Mouse (Mus musculus) leukemia stem cell, adult 10-12 weeks (primary cell): Measurements from ENCODE around the gene Cox5b. TPM values are rescaled to one million over a fixed set of nuclear protein-coding genes. Genes with fewer than 3 reads are reported as not detected.

ENCODE experiments used
- polyA plus RNA-seq: library from polyadenylated mRNA; stranded (reverse); fragments of >175 nt; gene quantifications from 2 replicates; pipeline ENCODE4 v1.2.3, GENCODE M21; 2012; ENCODE audit warnings: low replicate concordance

Cox5b gene
- 890 and 1,069 TPM in 2 replicates for polyA plus RNA-seq

DNA sequence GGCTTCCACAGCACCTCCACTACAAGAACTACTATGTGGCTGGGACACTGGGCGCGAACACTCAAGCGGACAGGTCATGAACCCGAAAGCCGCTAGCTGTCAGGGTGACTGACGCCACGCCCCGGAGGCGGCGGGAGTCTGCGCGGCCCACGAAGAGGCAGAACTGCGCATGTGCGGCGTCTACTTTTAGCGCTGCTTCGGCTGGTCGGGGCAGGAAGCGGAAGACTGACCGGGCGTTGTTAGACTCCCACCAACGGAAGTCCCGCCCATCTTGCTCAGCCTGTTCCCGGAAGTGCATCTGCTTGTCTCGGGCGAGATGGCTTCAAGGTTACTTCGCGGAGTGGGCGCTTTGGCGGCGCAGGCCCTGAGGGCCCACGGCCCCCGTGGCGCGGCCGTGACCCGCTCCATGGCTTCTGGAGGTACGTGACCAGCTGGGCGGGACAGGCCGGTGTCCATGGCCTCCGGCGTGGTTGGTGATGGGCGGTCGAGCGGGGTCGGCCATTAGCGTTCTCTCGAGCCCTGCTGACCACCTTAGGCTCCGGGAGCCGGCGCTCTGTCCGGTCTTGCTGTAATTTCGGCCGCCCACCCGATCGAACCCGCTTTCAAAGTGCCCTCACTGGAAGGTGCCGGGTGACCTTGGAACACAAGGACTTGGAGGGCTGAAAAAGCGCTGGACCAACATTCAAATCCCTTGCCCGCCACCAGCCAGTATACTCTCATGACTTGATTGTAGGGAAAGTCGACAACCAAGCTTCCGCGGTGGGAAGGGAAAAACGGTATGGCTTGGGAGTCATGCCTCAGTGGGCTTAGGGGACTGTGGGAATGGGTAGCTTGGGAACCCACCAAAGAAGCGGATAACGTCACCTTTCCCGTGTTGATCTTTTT is at the start of gene Cox5b:
Cox5b (plus strand) TSS at position 179 of the 885 bp plus-strand sequence.

DNA sequence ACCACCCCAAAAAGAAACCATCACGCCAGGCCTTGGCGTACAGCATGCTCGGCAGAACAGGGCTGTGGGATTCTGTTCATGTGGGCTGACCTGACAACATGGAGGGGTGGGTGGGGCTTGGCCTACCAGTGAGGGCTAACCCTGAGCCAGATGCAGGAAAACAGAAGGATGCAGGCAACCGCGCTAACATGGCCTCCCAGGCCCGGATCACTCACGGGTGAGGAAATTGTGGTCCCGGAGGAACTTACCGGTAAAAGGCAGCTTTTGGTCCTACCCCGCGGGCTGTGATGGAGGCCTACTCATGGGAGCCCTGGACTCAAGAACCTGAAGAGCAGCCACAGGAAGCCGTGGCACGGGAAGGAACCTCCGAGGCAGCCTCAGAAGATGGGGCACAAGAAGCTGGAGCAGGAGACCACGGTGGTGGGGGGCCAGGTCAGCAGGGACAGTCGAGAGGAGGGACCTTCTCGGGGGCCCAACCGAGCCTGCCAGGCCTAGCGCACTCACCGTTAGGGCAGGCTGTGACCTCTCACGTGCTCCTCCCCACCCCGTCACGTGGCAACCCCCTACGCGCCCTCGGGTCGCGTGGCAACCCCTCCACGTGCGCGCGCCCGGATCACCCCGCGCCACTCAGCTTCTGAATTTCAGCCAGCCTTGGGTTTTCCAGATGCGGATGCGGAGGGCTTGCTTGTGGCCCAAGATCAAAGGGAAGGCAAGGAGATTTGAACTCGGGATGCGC is 8.5 kb upstream of the Cox5b start, which contains the start of gene Fam178b:
Fam178b (minus strand) TSS at position 564 of the 736 bp plus-strand sequence.

DNA sequence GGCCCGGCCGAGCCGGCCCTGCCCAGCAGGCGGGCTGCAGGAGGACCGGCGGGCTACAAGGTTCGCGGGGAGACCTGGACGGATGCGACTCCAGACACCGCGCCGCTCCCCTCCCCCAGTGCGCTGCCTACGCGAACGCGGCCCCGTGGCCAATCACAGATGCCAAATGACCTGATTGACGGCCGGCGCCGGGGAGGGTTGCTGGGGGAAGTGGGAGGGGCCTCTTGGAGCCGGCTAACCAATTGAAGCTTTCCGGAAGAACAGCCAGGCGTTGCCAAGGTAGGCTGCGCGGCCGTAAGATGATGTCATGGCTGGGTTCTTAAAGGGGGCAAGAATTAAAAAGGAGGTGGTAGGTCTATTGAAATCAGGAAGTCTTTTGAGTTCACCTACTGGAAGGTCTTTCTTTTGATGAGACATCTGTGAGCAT is 18.6 kb downstream of the Cox5b start, which contains the start of gene 4933424G06Rik:
4933424G06Rik (plus strand) TSS at position 296 of the 427 bp plus-strand sequence.

DNA sequence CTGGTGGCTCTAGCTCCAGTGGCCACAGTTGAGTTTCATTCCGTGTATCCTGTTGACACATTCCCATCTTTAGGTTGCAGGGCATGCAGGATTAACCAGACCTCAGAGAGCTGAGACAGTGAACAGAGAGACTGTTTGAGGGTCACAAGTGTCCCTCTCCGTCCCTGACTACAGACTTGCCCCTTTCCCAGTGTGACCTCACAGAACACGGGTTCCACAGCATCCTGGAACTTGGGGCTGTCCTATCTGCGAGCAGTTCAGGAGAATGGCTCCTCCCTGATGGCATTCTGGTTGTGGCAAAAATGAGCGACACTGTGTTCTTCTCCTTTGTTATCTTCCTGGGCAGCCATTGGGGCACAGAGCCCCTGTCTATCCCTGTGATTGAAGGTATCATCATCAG is 23.1 kb downstream of the Cox5b start, which contains the start of gene Actr1b:
Actr1b (minus strand) TSS at position 112 of the 400 bp plus-strand sequence.

Other genes starting within 250 kb of the Cox5b start
- 4.5 and 5.6 TPM in 2 replicates for gene Lman2l, start 246.2 kb upstream of the Cox5b start, polyA plus RNA-seq
- 0.69 and 1.3 TPM in 2 replicates for gene Cnnm4, start 219.8 kb upstream of the Cox5b start, polyA plus RNA-seq
- 17.9 and 18.7 TPM in 2 replicates for gene Cnnm3, start 179.6 kb upstream of the Cox5b start, polyA plus RNA-seq
- gene Ankrd23, start 154.6 kb upstream of the Cox5b start, polyA plus RNA-seq: 7.4 and 13.1 TPM in 2 replicates
- gene Gm42417, start 152.0 kb upstream of the Cox5b start, polyA plus RNA-seq: not detected in 2 replicates
- 4.4 and 8.5 TPM in 2 replicates for gene Ankrd39, start 144.0 kb upstream of the Cox5b start, polyA plus RNA-seq
- 0.53 and 4.0 TPM in 2 replicates for gene Sema4c, start 133.1 kb upstream of the Cox5b start, polyA plus RNA-seq
- gene Fam178b, start 8.3 kb upstream of the Cox5b start, polyA plus RNA-seq: 1.3 TPM in 1 of 2 replicates, not detected in the other
- gene 4933424G06Rik, start 18.7 kb downstream of the Cox5b start, polyA plus RNA-seq: not detected in 2 replicates
- 41.9 and 49.7 TPM in 2 replicates for gene Actr1b, start 23.0 kb downstream of the Cox5b start, polyA plus RNA-seq
- 12.6 and 14.5 TPM in 2 replicates for gene Zap70, start 70.3 kb downstream of the Cox5b start, polyA plus RNA-seq